Mouse (Mus musculus) midbrain, embryonic 12.5 days (tissue): ENCODE measurements around the gene Dusp10. TPM values are rescaled to one million over a fixed set of nuclear protein-coding genes. Genes with fewer than 3 reads are reported as not detected.

ENCODE experiments used
- ATAC-seq: fragments of 200-750 bp; cut with Nextera tagmentation; 2 replicates; pipeline ENCODE4 v1.8.0; 2017; ENCODE audit warnings: low read depth, moderate TSS enrichment, moderate library complexity; ENCODE audit not compliant: low FRiP score
- H3K27ac ChIP-seq: fragments of 300-500 bp; sonication (generic); replicated peaks from 2 replicates; pipeline ENCODE4 v1.5.1; 2016; ENCODE audit warnings: mild to moderate bottlenecking
- H3K27me3 ChIP-seq: fragments of 300-500 bp; sonication (generic); 2 replicates; pipeline ENCODE4 v1.6.1; 2016; ENCODE audit warnings: mild to moderate bottlenecking
- H3K36me3 ChIP-seq: fragments of 300-500 bp; sonication (generic); 2 replicates; pipeline ENCODE4 v1.6.1; 2016
- H3K4me1 ChIP-seq: fragments of 300-500 bp; sonication (generic); 2 replicates; pipeline ENCODE4 v1.6.1; 2016
- H3K4me2 ChIP-seq: fragments of 300-500 bp; sonication (generic); replicated peaks from 2 replicates; pipeline ENCODE4 v1.6.1; 2016; ENCODE audit warnings: mild to moderate bottlenecking, moderate library complexity
- H3K4me3 ChIP-seq: fragments of 300-500 bp; sonication (generic); 2 replicates; pipeline ENCODE4 v1.5.1; 2016; ENCODE audit warnings: mild to moderate bottlenecking
- H3K9ac ChIP-seq: fragments of 300-500 bp; sonication (generic); replicated peaks from 2 replicates; pipeline ENCODE4 v1.6.1; 2016; ENCODE audit warnings: mild to moderate bottlenecking, moderate library complexity
- H3K9me3 ChIP-seq: fragments of 300-500 bp; sonication (generic); 2 replicates; pipeline ENCODE4 v1.6.1; 2016; ENCODE audit warnings: mild to moderate bottlenecking
- WGBS: fragments of 180-500 bp; shearing (Covaris S2); methylation state at CpG from one replicate; pipeline ENCODE4 v1.1.7; 2016; 5-methylcytosine and 5-hydroxymethylcytosine counted together
- polyA plus RNA-seq: library from polyadenylated mRNA; unstranded; fragments of >200 nt; fragmentation: Nextera tagmentation; extraction: Ambion mirVana; gene quantifications from 2 replicates; pipeline ENCODE4 v1.2.1, GENCODE M21; 2016

Gene Dusp10
- polyA plus RNA-seq, 1 experiment from 2014 or later, result 10.3 TPM

- H3K27me3 ChIP-seq, result no peaks in the 10 kb centered on the region
- H3K36me3 ChIP-seq, result no peaks in the 10 kb centered on the region
- no peak overlapping the region for H3K4me2 ChIP-seq
- H3K4me1 ChIP-seq, result peaks cover 7% of the 10 kb centered on the region
- no peak overlapping the region for H3K4me3 ChIP-seq
- H3K27ac ChIP-seq, result no peak overlapping the region
- no peaks in the 10 kb centered on the region for H3K9me3 ChIP-seq
- H3K9ac ChIP-seq, result no peak overlapping the region
- ATAC-seq, result no peak
- 67% methylated on average over 6 of the region's 6 CpGs for WGBS
These were observed 33.1 kb downstream of the Dusp10 start for GRCm38 (mm10) chr1:184046070-184046677.

GRCm38 (mm10) chr1:184047818-184048217 is 34.7 kb downstream of the Dusp10 start:
- Histone ChIP-seq H3K27ac (no peak overlapping the region), H3K9ac (no peak overlapping the region), H3K4me3 (no peak overlapping the region), H3K27me3 (no peaks in the 10 kb centered on the region), H3K4me1 (peaks cover 8% of the 10 kb centered on the region), H3K9me3 (no peaks in the 10 kb centered on the region), H3K36me3 (no peaks in the 10 kb centered on the region), H3K4me2 (no peak overlapping the region)
- WGBS, result 92% methylated on average over 9 of the region's 9 CpGs
- no peak for ATAC-seq

GRCm38 (mm10) chr1:184048675-184049418 is 35.7 kb downstream of the Dusp10 start:
- H3K27me3 ChIP-seq, result no peaks in the 10 kb centered on the region
- peaks cover 7% of the 10 kb centered on the region; the same call in 1 of the 2 replicates for H3K4me1 ChIP-seq
- H3K27ac ChIP-seq, result no peak overlapping the region
- WGBS, result 83% methylated on average over 10 of the region's 10 CpGs
- H3K4me3 ChIP-seq, result no peak overlapping the region
- H3K9ac ChIP-seq, result no peak overlapping the region
- ATAC-seq, result no peak
- H3K4me2 ChIP-seq, result no peak overlapping the region
- H3K36me3 ChIP-seq, result no peaks in the 10 kb centered on the region
- no peaks in the 10 kb centered on the region for H3K9me3 ChIP-seq

GRCm38 (mm10) chr1:184051286-184051685 is 38.2 kb downstream of the Dusp10 start:
- ATAC-seq, result no peak
- Histone ChIP-seq H3K27me3 (no peaks in the 10 kb centered on the region), H3K9ac (no peak overlapping the region), H3K4me2 (no peak overlapping the region), H3K9me3 (no peaks in the 10 kb centered on the region), H3K27ac (no peak overlapping the region), H3K4me1 (peaks cover 7% of the 10 kb centered on the region; the same call in 1 of the 2 replicates), H3K4me3 (no peak overlapping the region), H3K36me3 (no peaks in the 10 kb centered on the region)
- 81% methylated on average over 1 of the region's 1 CpGs for WGBS

- no peak overlapping the region for H3K4me2 ChIP-seq
- H3K4me3 ChIP-seq, result no peak overlapping the region
- no peak for ATAC-seq
- H3K36me3 ChIP-seq, result no peaks in the 10 kb centered on the region
- H3K27ac ChIP-seq, result no peak overlapping the region
- H3K4me1 ChIP-seq, result peaks cover 7% of the 10 kb centered on the region; the same call in 1 of the 2 replicates
- H3K9ac ChIP-seq, result no peak overlapping the region
- H3K9me3 ChIP-seq, result no peaks in the 10 kb centered on the region
- H3K27me3 ChIP-seq, result no peaks in the 10 kb centered on the region
- WGBS, result 42% methylated on average over 6 of the region's 6 CpGs
These were observed 38.7 kb downstream of the Dusp10 start for GRCm38 (mm10) chr1:184051824-184052223.

GRCm38 (mm10) chr1:184052331-184052730 is 39.2 kb downstream of the Dusp10 start:
- H3K4me2 ChIP-seq, result no peak overlapping the region
- H3K9me3 ChIP-seq, result no peaks in the 10 kb centered on the region
- H3K4me1 ChIP-seq, result peaks cover 7% of the 10 kb centered on the region; the same call in 1 of the 2 replicates
- no peaks in the 10 kb centered on the region for H3K36me3 ChIP-seq
- WGBS, result 86% methylated on average over 4 of the region's 4 CpGs
- no peak for ATAC-seq
- H3K4me3 ChIP-seq, result no peak overlapping the region
- H3K27ac ChIP-seq, result no peak overlapping the region
- H3K9ac ChIP-seq, result no peak overlapping the region
- no peaks in the 10 kb centered on the region for H3K27me3 ChIP-seq

GRCm38 (mm10) chr1:184053141-184053540 is 40.0 kb downstream of the Dusp10 start:
- Histone ChIP-seq H3K9me3 (no peaks in the 10 kb centered on the region), H3K27me3 (no peaks in the 10 kb centered on the region), H3K4me2 (no peak overlapping the region), H3K36me3 (no peaks in the 10 kb centered on the region), H3K9ac (no peak overlapping the region), H3K4me1 (peaks cover 7% of the 10 kb centered on the region; the same call in 1 of the 2 replicates), H3K27ac (no peak overlapping the region), H3K4me3 (no peak overlapping the region)
- 85% methylated on average over 4 of the region's 4 CpGs for WGBS
- ATAC-seq, result no peak

GRCm38 (mm10) chr1:184053711-184054110 is 40.6 kb downstream of the Dusp10 start:
- ATAC-seq, result no peak
- Histone ChIP-seq H3K4me1 (peaks cover 7% of the 10 kb centered on the region; the same call in 1 of the 2 replicates), H3K9ac (no peak overlapping the region), H3K27me3 (no peaks in the 10 kb centered on the region), H3K36me3 (no peaks in the 10 kb centered on the region), H3K27ac (no peak overlapping the region), H3K9me3 (no peaks in the 10 kb centered on the region), H3K4me3 (no peak overlapping the region), H3K4me2 (no peak overlapping the region)
- WGBS, result 87% methylated on average over 4 of the region's 4 CpGs

GRCm38 (mm10) chr1:184054176-184054575 is 41.1 kb downstream of the Dusp10 start:
- Histone ChIP-seq H3K4me1 (peaks cover 7% of the 10 kb centered on the region; the same call in 1 of the 2 replicates), H3K36me3 (no peaks in the 10 kb centered on the region), H3K9ac (no peak overlapping the region), H3K4me3 (no peak overlapping the region), H3K27me3 (no peaks in the 10 kb centered on the region), H3K4me2 (no peak overlapping the region), H3K9me3 (no peaks in the 10 kb centered on the region), H3K27ac (no peak overlapping the region)
- WGBS, result 100% methylated on average over 2 of the region's 2 CpGs
- ATAC-seq, result no peak

GRCm38 (mm10) chr1:184058206-184058605 is 45.1 kb downstream of the Dusp10 start:
- no peaks in the 10 kb centered on the region for H3K27me3 ChIP-seq
- WGBS, result 88% methylated on average over 8 of the region's 8 CpGs
- H3K4me2 ChIP-seq, result no peak overlapping the region
- H3K4me3 ChIP-seq, result no peak overlapping the region
- H3K9ac ChIP-seq, result no peak overlapping the region
- no peak overlapping the region for H3K27ac ChIP-seq
- H3K4me1 ChIP-seq, result no peaks in the 10 kb centered on the region
- no peaks in the 10 kb centered on the region for H3K36me3 ChIP-seq
- H3K9me3 ChIP-seq, result no peaks in the 10 kb centered on the region
- ATAC-seq, result no peak

GRCm38 (mm10) chr1:184059814-184060213 is 46.7 kb downstream of the Dusp10 start:
- 90% methylated on average over 3 of the region's 3 CpGs for WGBS
- Histone ChIP-seq H3K9me3 (no peaks in the 10 kb centered on the region), H3K27ac (no peak overlapping the region), H3K4me2 (no peak overlapping the region), H3K27me3 (no peaks in the 10 kb centered on the region), H3K4me3 (no peak overlapping the region), H3K36me3 (no peaks in the 10 kb centered on the region), H3K9ac (no peak overlapping the region), H3K4me1 (peaks cover 5% of the 10 kb centered on the region; the same call in 1 of the 2 replicates)
- no peak for ATAC-seq

GRCm38 (mm10) chr1:184060381-184060780 is 47.3 kb downstream of the Dusp10 start:
- Histone ChIP-seq H3K4me1 (peaks cover 10% of the 10 kb centered on the region), H3K36me3 (no peaks in the 10 kb centered on the region), H3K9me3 (no peaks in the 10 kb centered on the region), H3K9ac (no peak overlapping the region), H3K4me2 (no peak overlapping the region), H3K27me3 (no peaks in the 10 kb centered on the region), H3K27ac (no peak overlapping the region), H3K4me3 (no peak overlapping the region)
- WGBS, result 79% methylated on average over 9 of the region's 9 CpGs
- no peak for ATAC-seq
